17 mouse cellular contexts compared by ENCODE assay signal in genomic region chr10:96574786-96575185, GRCm38 (mm10).
"Had no signal": no experiment of that assay in that cellular context is flagged by ENCODE, and none has a peak within 500 bp of the region (broad histone marks: within the 10 kb centered on the region; RNA-seq: fewer than 3 reads in every experiment).

No protein-coding gene starts in this region.

- DNase-seq: kidney, adult 9 months; kidney, postnatal 36 days; liver; liver, embryonic 13.5 days; liver, postnatal 0 days; lung, postnatal 14 days; right cerebral cortex, adult 18-20 months; right cerebral cortex, postnatal 25 days; thymus, postnatal 4 days had no signal

- H3K4me1 ChIP-seq: liver, embryonic 13.5 days; lung, embryonic 15.5 days; megakaryocyte, embryonic 14.5 days; neural tube, embryonic 15.5 days had no signal

- ATAC-seq: liver, postnatal 0 days had no signal

- H3K27me3 ChIP-seq: limb, embryonic 12.5 days; liver, embryonic 13.5 days; lung, embryonic 15.5 days; megakaryocyte, embryonic 14.5 days; midbrain, embryonic 12.5 days; neural tube, embryonic 15.5 days had no signal

- H3K9me3 ChIP-seq: limb, embryonic 12.5 days; liver, embryonic 13.5 days; lung, embryonic 15.5 days; megakaryocyte, embryonic 14.5 days; midbrain, embryonic 12.5 days; neural tube, embryonic 15.5 days had no signal

- H3K4me3 ChIP-seq: layer of hippocampus, adult 2 months; limb, embryonic 12.5 days; liver, embryonic 13.5 days; lung, embryonic 15.5 days; megakaryocyte, embryonic 14.5 days; midbrain, embryonic 12.5 days; myocyte; neural tube, embryonic 15.5 days had no signal

- H3K9ac ChIP-seq: limb, embryonic 12.5 days; liver, embryonic 13.5 days; liver, postnatal 0 days; lung, embryonic 15.5 days; midbrain, embryonic 12.5 days; neural tube, embryonic 15.5 days had no signal

- H3K27ac ChIP-seq: kidney, postnatal 0 days; layer of hippocampus, adult 2 months; limb, embryonic 12.5 days; liver, embryonic 13.5 days; lung, embryonic 15.5 days; midbrain, embryonic 12.5 days; neural tube, embryonic 15.5 days had no signal

- H3K4me2 ChIP-seq: limb, embryonic 12.5 days; liver, embryonic 13.5 days; lung, embryonic 15.5 days; midbrain, embryonic 12.5 days; neural tube, embryonic 15.5 days had no signal

- H3K36me3 ChIP-seq: limb, embryonic 12.5 days; liver, embryonic 13.5 days; lung, embryonic 15.5 days; midbrain, embryonic 12.5 days; neural tube, embryonic 15.5 days had no signal
